ENCODE assay signal across 11 mouse cellular contexts in the genomic region with DNA sequence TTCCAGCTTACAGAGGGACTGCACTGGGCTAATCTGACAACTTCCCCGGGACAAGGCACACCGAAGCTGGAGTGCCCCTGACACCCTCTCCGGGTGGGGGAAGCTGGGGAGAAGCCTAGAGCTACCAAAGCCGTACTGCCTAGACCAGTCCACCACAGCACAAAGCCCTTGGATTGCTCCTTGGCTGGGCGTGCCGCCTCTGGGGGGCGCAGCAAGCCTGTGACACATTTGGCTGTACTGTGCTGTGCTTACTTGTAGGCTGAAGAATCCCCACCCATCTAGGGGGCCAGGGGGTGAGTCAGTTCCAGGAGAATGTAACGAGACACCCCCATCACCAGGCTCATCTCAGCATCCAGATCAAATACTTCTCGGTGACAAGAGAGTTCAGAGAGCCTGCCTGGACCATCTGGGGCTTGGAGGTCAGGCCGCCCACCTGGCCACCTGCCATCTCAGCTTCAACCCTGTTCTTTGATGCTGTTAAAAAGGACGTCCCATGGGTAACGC. TPM values are rescaled to one million over a fixed set of nuclear protein-coding genes. Genes with fewer than 3 reads are reported as not detected.
DNase-seq lines count a peak whose midpoint lies in the region; ATAC-seq and TF ChIP-seq lines count a peak whose summit lies in the region.
"Had no signal": no experiment of that assay in that cellular context is flagged by ENCODE, and none has a peak within 500 bp of the region (broad histone marks: within the 10 kb centered on the region; RNA-seq: fewer than 3 reads in every experiment).

No protein-coding gene starts in this region.

- no peak overlapping the region for H3K9ac ChIP-seq in hindbrain, postnatal 0 days (replicated peaks; ENCODE audit: low read length)
- H3K9ac ChIP-seq in hindbrain, embryonic 14.5 days, result no peak overlapping the region
- H3K9ac ChIP-seq: liver, embryonic 15.5 days; neural tube, embryonic 12.5 days had no signal

- no peak overlapping the region for H3K27ac ChIP-seq in hindbrain, postnatal 0 days
- H3K27ac ChIP-seq in hindbrain, embryonic 14.5 days, result no peak overlapping the region
- H3K27ac ChIP-seq: liver, embryonic 15.5 days; neural tube, embryonic 12.5 days had no signal

- DNase-seq in hindbrain, postnatal 0 days (ENCODE audit: low spot score), result no peak
- DNase-seq in hindbrain, embryonic 14.5 days (ENCODE audit: low spot score), result no peak
- peak; percentile 53 for DNase-seq in urinary bladder, postnatal 14 days (ENCODE audit: low spot score)
- no peak for DNase-seq in urinary bladder, postnatal 4 days (ENCODE audit: low spot score in 2 of 2)
- peak; percentile 42 for DNase-seq in gastrocnemius, postnatal 14 days
- no peak for DNase-seq in right cerebral cortex, adult 18-20 months
- DNase-seq in frontal cortex, adult 2 months (ENCODE audit: extremely low spot score in 1 of 2, low spot score in 1 of 2), result no peak
- no peak for DNase-seq in frontal cortex, postnatal 36 days (ENCODE audit: low spot score in 2 of 2)
- DNase-seq: layer of hippocampus, adult 9-11 months had no signal

- no peaks in the 10 kb centered on the region for H3K27me3 ChIP-seq in hindbrain, postnatal 0 days (ENCODE audit: insufficient read depth, low read length)
- no peaks in the 10 kb centered on the region for H3K27me3 ChIP-seq in hindbrain, embryonic 14.5 days (ENCODE audit: control insufficient read depth, insufficient read depth, low read length)
- H3K27me3 ChIP-seq: liver, embryonic 15.5 days; neural tube, embryonic 12.5 days had no signal

- H3K4me1 ChIP-seq in hindbrain, postnatal 0 days (ENCODE audit: insufficient read depth, low read length), result no peaks in the 10 kb centered on the region
- H3K4me1 ChIP-seq in hindbrain, embryonic 14.5 days (replicated peaks; ENCODE audit: control insufficient read depth, insufficient read depth, low read length), result no peaks in the 10 kb centered on the region
- H3K4me1 ChIP-seq: liver, embryonic 15.5 days; neural tube, embryonic 12.5 days had no signal

- TF ChIP-seq CTCF in hindbrain, postnatal 0 days (IDR thresholded peaks at IDR 0.05; ENCODE audit: low read depth), result peak; percentile 41

- no peak overlapping the region for H3K4me3 ChIP-seq in hindbrain, postnatal 0 days (ENCODE audit: low read length)
- no peak overlapping the region for H3K4me3 ChIP-seq in hindbrain, embryonic 14.5 days (replicated peaks; ENCODE audit: low read length)
- H3K4me3 ChIP-seq: liver, embryonic 15.5 days; neural tube, embryonic 12.5 days had no signal

- intact Hi-C loops in gastrocnemius, postnatal 14 days (cut with DNase I; ENCODE audit: low total_unique reads), result no loop called here

- ATAC-seq in hindbrain, postnatal 0 days, result 0 out of 2 replicates have a peak, but pooled peaks have one; percentile 41
- no peak for ATAC-seq in hindbrain, embryonic 14.5 days (ENCODE audit: low FRiP score)

- H3K36me3 ChIP-seq in hindbrain, postnatal 0 days (ENCODE audit: insufficient read depth, low read length), result peaks cover 48% of the 10 kb centered on the region
- H3K36me3 ChIP-seq in hindbrain, embryonic 14.5 days (replicated peaks; ENCODE audit: control insufficient read depth, insufficient read depth), result peaks cover 85% of the 10 kb centered on the region

- WGBS in hindbrain, postnatal 0 days, result 72% methylated on average over 12 of the region's 12 CpGs
- 83% methylated on average over 12 of the region's 12 CpGs for WGBS in hindbrain, embryonic 14.5 days

- H3K4me2 ChIP-seq in hindbrain, postnatal 0 days (ENCODE audit: low read depth, low read length), result no peak overlapping the region
- H3K4me2 ChIP-seq in hindbrain, embryonic 14.5 days (replicated peaks), result no peak overlapping the region
- H3K4me2 ChIP-seq: liver, embryonic 15.5 days; neural tube, embryonic 12.5 days had no signal

- no peaks in the 10 kb centered on the region for H3K9me3 ChIP-seq in hindbrain, postnatal 0 days (ENCODE audit: low read length)
- H3K9me3 ChIP-seq in hindbrain, embryonic 14.5 days (ENCODE audit: control insufficient read depth, low read length), result no peaks in the 10 kb centered on the region
- H3K9me3 ChIP-seq: liver, embryonic 15.5 days; neural tube, embryonic 12.5 days had no signal

RNA-seq across cellular contexts. Expression of a gene that starts 10.9 kb away (rescaled TPM):
- total RNA-seq in hindbrain, postnatal 0 days (2014; rRNA removed), result 21.1 and 25.0 TPM in 2 replicates
- 9.1 and 9.4 TPM in 2 replicates for polyA plus RNA-seq in hindbrain, postnatal 0 days (2015; fragmentation: Nextera tagmentation; extraction: Ambion mirVana)
- polyA plus RNA-seq in hindbrain, embryonic 14.5 days (2014; fragmentation: Nextera tagmentation; extraction: Ambion mirVana), result 7.8 and 9.9 TPM in 2 replicates
- total RNA-seq in gastrocnemius, postnatal 14 days (2021), result 1 to 10 TPM; 4.2 to 4.6 TPM
- polyA plus RNA-seq in frontal cortex, adult 2 months (2012; rRNA removed), result 11.9 and 12.5 TPM in 2 replicates

RNA-seq across cellular contexts. Expression of a gene that starts 33.0 kb away (rescaled TPM):
- total RNA-seq in hindbrain, postnatal 0 days (2014; rRNA removed), result 0.47 TPM in 1 of 2 replicates, not detected in the other
- polyA plus RNA-seq in hindbrain, postnatal 0 days (2015; fragmentation: Nextera tagmentation; extraction: Ambion mirVana), result 0.11 and 0.18 TPM in 2 replicates
- polyA plus RNA-seq in hindbrain, embryonic 14.5 days (2014; fragmentation: Nextera tagmentation; extraction: Ambion mirVana), result 0.13 TPM in 1 of 2 replicates, not detected in the other
- under 1 TPM; 0.20 to 0.27 TPM for total RNA-seq in gastrocnemius, postnatal 14 days (2021)
- 0.56 and 0.67 TPM in 2 replicates for polyA plus RNA-seq in frontal cortex, adult 2 months (2012; rRNA removed)

RNA-seq across cellular contexts. Expression of a gene that starts 36.0 kb away (rescaled TPM):
- 76.6 and 81.3 TPM in 2 replicates for total RNA-seq in hindbrain, postnatal 0 days (2014; rRNA removed)
- polyA plus RNA-seq in hindbrain, postnatal 0 days (2015; fragmentation: Nextera tagmentation; extraction: Ambion mirVana), result 77.5 and 84.6 TPM in 2 replicates
- 98.4 and 121 TPM in 2 replicates for polyA plus RNA-seq in hindbrain, embryonic 14.5 days (2014; fragmentation: Nextera tagmentation; extraction: Ambion mirVana)
- 1 to 10 TPM; 2.5 to 3.1 TPM for total RNA-seq in gastrocnemius, postnatal 14 days (2021)
- 83.7 and 85.4 TPM in 2 replicates for polyA plus RNA-seq in frontal cortex, adult 2 months (2012; rRNA removed)

RNA-seq across cellular contexts. Expression of a gene that starts 48.4 kb away (rescaled TPM):
- 1.4 and 1.9 TPM in 2 replicates for total RNA-seq in hindbrain, postnatal 0 days (2014; rRNA removed)
- polyA plus RNA-seq in hindbrain, postnatal 0 days (2015; fragmentation: Nextera tagmentation; extraction: Ambion mirVana), result 0.93 and 1.5 TPM in 2 replicates
- polyA plus RNA-seq in hindbrain, embryonic 14.5 days (2014; fragmentation: Nextera tagmentation; extraction: Ambion mirVana), result 2.1 and 2.8 TPM in 2 replicates
- 1 to 10 TPM; 2.6 to 3.1 TPM for total RNA-seq in gastrocnemius, postnatal 14 days (2021)
- 1.2 and 1.3 TPM in 2 replicates for polyA plus RNA-seq in frontal cortex, adult 2 months (2012; rRNA removed)

Comparison
In these comparisons a context has a peak if more than half of its experiments do, and no peak if none do; other contexts are left out.
1. DNase-seq: peak in urinary bladder, postnatal 14 days (single experiment) and gastrocnemius, postnatal 14 days (single experiment); none in hindbrain, postnatal 0 days (single experiment), hindbrain, embryonic 14.5 days (single experiment), urinary bladder, postnatal 4 days (0 of 2), right cerebral cortex, adult 18-20 months (single experiment), frontal cortex, adult 2 months (0 of 2) and frontal cortex, postnatal 36 days (0 of 2).